Mouse (Mus musculus) hindbrain, embryonic 13.5 days (tissue): ENCODE measurements at regions not wholly inside any gene's neighbourhood (a gene's known extent, or its start where the extent isn't known, plus 50 kb on each side); places are given as distances from the start of the nearest gene placed in this dataset.

Experiments used
- ATAC-seq: fragments of 200-750 bp; cut with Nextera tagmentation; 2 replicates; pipeline ENCODE4 v1.8.0; 2017; ENCODE audit warnings: moderate TSS enrichment; ENCODE audit not compliant: low FRiP score
- H3K27ac ChIP-seq: fragments of 300-500 bp; sonication (generic); 2 replicates; pipeline ENCODE4 v1.5.1; 2015; ENCODE audit warnings: inconsistent platforms, mild to moderate bottlenecking, moderate library complexity
- H3K27me3 ChIP-seq: fragments of 300-500 bp; sonication (generic); 2 replicates; pipeline ENCODE4 v1.6.1; 2015; ENCODE audit warnings: mild to moderate bottlenecking, inconsistent platforms
- H3K36me3 ChIP-seq: fragments of 300-500 bp; sonication (generic); 2 replicates; pipeline ENCODE4 v1.6.1; 2015; ENCODE audit warnings: mild to moderate bottlenecking, inconsistent platforms
- H3K4me1 ChIP-seq: fragments of 300-500 bp; sonication (generic); replicated peaks from 2 replicates; pipeline ENCODE4 v1.6.1; 2015; ENCODE audit warnings: inconsistent platforms
- H3K4me2 ChIP-seq: fragments of 300-500 bp; sonication (generic); 2 replicates; pipeline ENCODE4 v1.6.1; 2015; ENCODE audit warnings: inconsistent platforms, mild to moderate bottlenecking, moderate library complexity
- H3K4me3 ChIP-seq: fragments of 300-500 bp; sonication (generic); 2 replicates; pipeline ENCODE4 v1.5.1; 2015; ENCODE audit warnings: mild to moderate bottlenecking, inconsistent platforms
- H3K9ac ChIP-seq: fragments of 300-500 bp; sonication (generic); 2 replicates; pipeline ENCODE4 v1.6.1; 2015; ENCODE audit warnings: mild to moderate bottlenecking, inconsistent platforms
- H3K9me3 ChIP-seq: fragments of 300-500 bp; sonication (generic); 2 replicates; pipeline ENCODE4 v1.6.1; 2016; ENCODE audit warnings: inconsistent platforms
- WGBS: fragments of 180-500 bp; shearing (Covaris S2); methylation state at CpG from one replicate; pipeline ENCODE4 v1.1.7; 2015; 5-methylcytosine and 5-hydroxymethylcytosine counted together

- Histone ChIP-seq H3K9ac (no peak overlapping the region), H3K9me3 (0 out of 2 replicates have a peak, but pooled peaks cover 5% of the 10 kb centered on the region), H3K27me3 (no peaks in the 10 kb centered on the region), H3K4me1 (no peaks in the 10 kb centered on the region), H3K4me3 (no peak overlapping the region), H3K27ac (no peak overlapping the region), H3K4me2 (no peak overlapping the region), H3K36me3 (no peaks in the 10 kb centered on the region)
- ATAC-seq = no peak
Measured at GRCm38 (mm10) chr13:84366017-84366416, 143.9 kb downstream of the Tmem161b start.

- no peak for ATAC-seq
- no peak overlapping the region for H3K9ac ChIP-seq
Measured at GRCm38 (mm10) chr13:84366839-84367238, 144.7 kb downstream of the Tmem161b start.

GRCm38 (mm10) chr13:84368225-84368624 is 146.1 kb downstream of the Tmem161b start:
- H3K4me3 ChIP-seq = no peak overlapping the region
- H3K4me1 ChIP-seq = no peaks in the 10 kb centered on the region
- 91% methylated on average over 2 of the region's 2 CpGs for WGBS
- no peak overlapping the region for H3K27ac ChIP-seq
- no peaks in the 10 kb centered on the region for H3K27me3 ChIP-seq
- no peaks in the 10 kb centered on the region for H3K36me3 ChIP-seq
- 0 out of 2 replicates have a peak, but pooled peaks cover 5% of the 10 kb centered on the region for H3K9me3 ChIP-seq
- ATAC-seq = no peak
- no peak overlapping the region for H3K4me2 ChIP-seq
- no peak overlapping the region for H3K9ac ChIP-seq

More at GRCm38 (mm10) chr13:84366839-84367238, 144.7 kb downstream of the Tmem161b start:
- Histone ChIP-seq H3K9me3 (0 out of 2 replicates have a peak, but pooled peaks cover 5% of the 10 kb centered on the region), H3K36me3 (no peaks in the 10 kb centered on the region), H3K27me3 (no peaks in the 10 kb centered on the region), H3K4me1 (no peaks in the 10 kb centered on the region), H3K4me2 (no peak overlapping the region), H3K4me3 (no peak overlapping the region), H3K27ac (no peak overlapping the region)
- 93% methylated on average over 1 of the region's 1 CpGs for WGBS

GRCm38 (mm10) chr13:84374711-84375257 is 152.7 kb downstream of the Tmem161b start:
- ATAC-seq = no peak
- H3K4me2 ChIP-seq = no peak overlapping the region
- no peaks in the 10 kb centered on the region for H3K9me3 ChIP-seq
- no peak overlapping the region for H3K4me3 ChIP-seq
- no peaks in the 10 kb centered on the region for H3K4me1 ChIP-seq
- no peaks in the 10 kb centered on the region for H3K27me3 ChIP-seq
- H3K27ac ChIP-seq = no peak overlapping the region
- WGBS = 92% methylated on average over 4 of the region's 4 CpGs
- H3K36me3 ChIP-seq = no peaks in the 10 kb centered on the region
- H3K9ac ChIP-seq = no peak overlapping the region

GRCm38 (mm10) chr13:84375941-84376340 is 153.8 kb downstream of the Tmem161b start:
- Histone ChIP-seq H3K36me3 (no peaks in the 10 kb centered on the region), H3K9me3 (no peaks in the 10 kb centered on the region), H3K4me2 (no peak overlapping the region), H3K27ac (no peak overlapping the region), H3K4me3 (no peak overlapping the region), H3K4me1 (no peaks in the 10 kb centered on the region), H3K9ac (no peak overlapping the region), H3K27me3 (no peaks in the 10 kb centered on the region)
- 91% methylated on average over 4 of the region's 4 CpGs for WGBS
- no peak for ATAC-seq

GRCm38 (mm10) chr13:84378553-84379332 is 156.6 kb downstream of the Tmem161b start:
- no peak overlapping the region for H3K4me2 ChIP-seq

GRCm38 (mm10) chr13:84391554-84391953 is 169.5 kb downstream of the Tmem161b start:
- ATAC-seq = no peak
- no peaks in the 10 kb centered on the region for H3K9me3 ChIP-seq
- no peak overlapping the region for H3K4me2 ChIP-seq
- H3K27me3 ChIP-seq = no peaks in the 10 kb centered on the region
- H3K36me3 ChIP-seq = no peaks in the 10 kb centered on the region
- WGBS = 97% methylated on average over 3 of the region's 3 CpGs
- no peaks in the 10 kb centered on the region for H3K4me1 ChIP-seq
- no peak overlapping the region for H3K27ac ChIP-seq
- H3K4me3 ChIP-seq = no peak overlapping the region
- H3K9ac ChIP-seq = no peak overlapping the region

More at GRCm38 (mm10) chr13:84378553-84379332, 156.6 kb downstream of the Tmem161b start:
- no peak overlapping the region for H3K4me3 ChIP-seq
- H3K9me3 ChIP-seq = peaks cover 3% of the 10 kb centered on the region; the same call in 1 of the 2 replicates
- no peak overlapping the region for H3K27ac ChIP-seq
- H3K9ac ChIP-seq = no peak overlapping the region
- 90% methylated on average over 5 of the region's 5 CpGs for WGBS
- no peak for ATAC-seq
- H3K27me3 ChIP-seq = no peaks in the 10 kb centered on the region
- H3K4me1 ChIP-seq = no peaks in the 10 kb centered on the region
- H3K36me3 ChIP-seq = no peaks in the 10 kb centered on the region

GRCm38 (mm10) chr13:84398476-84399344 is 176.6 kb downstream of the Tmem161b start:
- no peak overlapping the region for H3K9ac ChIP-seq
- H3K27me3 ChIP-seq = no peaks in the 10 kb centered on the region
- H3K4me2 ChIP-seq = no peak overlapping the region
- H3K4me1 ChIP-seq = peaks cover 22% of the 10 kb centered on the region
- WGBS = 22% methylated on average over 7 of the region's 7 CpGs
- no peaks in the 10 kb centered on the region for H3K36me3 ChIP-seq
- H3K27ac ChIP-seq = peak overlapping the region; percentile 84
- no peaks in the 10 kb centered on the region for H3K9me3 ChIP-seq
- peak; percentile 91 for ATAC-seq
- no peak overlapping the region for H3K4me3 ChIP-seq

- peak; percentile 29; the same call in 1 of the 2 replicates for ATAC-seq
- no peaks in the 10 kb centered on the region for H3K9me3 ChIP-seq
- WGBS = 16% methylated on average over 3 of the region's 3 CpGs
- peaks cover 25% of the 10 kb centered on the region for H3K4me1 ChIP-seq
- no peaks in the 10 kb centered on the region for H3K27me3 ChIP-seq
- peak overlapping the region; percentile 84 for H3K27ac ChIP-seq
- no peak overlapping the region for H3K4me2 ChIP-seq
- H3K4me3 ChIP-seq = no peak overlapping the region
- no peaks in the 10 kb centered on the region for H3K36me3 ChIP-seq
- H3K9ac ChIP-seq = no peak overlapping the region
Measured at GRCm38 (mm10) chr13:84399345-84400170, 177.5 kb downstream of the Tmem161b start.

- Histone ChIP-seq H3K27me3 (no peaks in the 10 kb centered on the region), H3K27ac (no peak overlapping the region), H3K4me3 (no peak overlapping the region), H3K36me3 (no peaks in the 10 kb centered on the region), H3K4me1 (peaks cover 28% of the 10 kb centered on the region), H3K9ac (no peak overlapping the region), H3K4me2 (no peak overlapping the region), H3K9me3 (no peaks in the 10 kb centered on the region)
- ATAC-seq = no peak
Measured at GRCm38 (mm10) chr13:84401006-84401405, 178.9 kb downstream of the Tmem161b start.

- Histone ChIP-seq H3K4me3 (peak overlapping the region; percentile 21; the same call in 1 of the 2 replicates), H3K9ac (peak overlapping the region; percentile 65), H3K27ac (peak overlapping the region; percentile 87), H3K36me3 (no peaks in the 10 kb centered on the region), H3K4me2 (peak overlapping the region; percentile 46), H3K4me1 (peaks cover 15% of the 10 kb centered on the region), H3K9me3 (no peaks in the 10 kb centered on the region), H3K27me3 (no peaks in the 10 kb centered on the region)
- ATAC-seq = peak; percentile 88
- 20% methylated on average over 19 of the region's 19 CpGs for WGBS
Measured at GRCm38 (mm10) chr13:84404566-84405194, 182.6 kb downstream of the Tmem161b start.
